Mouse (Mus musculus) bone marrow macrophage, adult 2 months (primary cell): Measurements from ENCODE around the gene Ugt1a10. TPM values are rescaled to one million over a fixed set of nuclear protein-coding genes. Genes with fewer than 3 reads are reported as not detected.
"Not testable (repeated sequence)": the region's sequence is repeated elsewhere in the genome, so short reads cannot be mapped to it uniquely, and the experiment has no call there.

Experiments
- H3K27ac ChIP-seq: 2 replicates; pipeline ENCODE4 v1.5.1; 2012; ENCODE audit warnings: low read depth, low read length; ENCODE audit not compliant: insufficient read depth
- H3K4me1 ChIP-seq: 2 replicates; pipeline ENCODE4 v1.6.1; 2012; ENCODE audit warnings: low read length; ENCODE audit not compliant: control insufficient read depth, insufficient read depth
- H3K4me3 ChIP-seq: 2 replicates; pipeline ENCODE4 v1.5.1; 2012; ENCODE audit warnings: mild to moderate bottlenecking, low read length, moderate library complexity; ENCODE audit not compliant: insufficient read depth
- CTCF ChIP-seq: IDR thresholded peaks from 2 replicates; pipeline ENCODE4 v1.5.1; 2012; ENCODE audit warnings: low read depth, mild to moderate bottlenecking, low read length, moderate library complexity
- POLR2A ChIP-seq: IDR thresholded peaks from 2 replicates; pipeline ENCODE4 v1.6.1; 2012; ENCODE audit warnings: mild to moderate bottlenecking, low read depth, low read length, borderline replicate concordance
- polyA plus RNA-seq: library from polyadenylated mRNA; stranded (reverse); fragments of >200 nt; gene quantifications from 2 replicates; pipeline ENCODE4 v1.2.4, GENCODE M21; 2012; ENCODE audit not compliant: missing spikeins, insufficient read depth, insufficient read length

Ugt1a10 gene
- polyA plus RNA-seq, 1 experiment = not detected

DNA sequence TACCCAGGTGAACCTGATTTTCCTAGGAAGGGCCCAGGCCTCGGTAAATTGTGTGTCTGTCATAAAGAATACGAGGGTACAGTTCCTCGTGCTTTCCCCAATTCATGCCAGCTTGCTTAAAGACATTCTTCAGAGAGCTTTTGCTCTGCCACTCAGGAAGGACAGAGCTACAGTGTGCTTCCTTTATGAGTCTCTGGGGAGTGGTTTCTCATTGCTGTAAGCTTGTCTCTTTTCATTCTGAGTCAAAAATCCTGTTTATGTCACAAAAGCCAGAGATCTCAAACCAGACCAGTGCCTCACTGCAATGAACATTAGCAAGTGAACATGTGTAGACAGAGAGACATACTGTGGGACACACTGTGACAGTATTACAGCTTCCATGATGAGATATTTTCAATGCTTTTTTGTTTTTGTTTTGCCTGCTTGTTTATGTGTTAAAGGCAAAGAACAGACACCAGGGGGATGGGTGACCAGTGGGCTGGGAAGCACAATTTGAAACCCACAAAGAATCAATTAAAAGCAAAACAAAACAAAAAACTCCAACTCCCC lies 78.8 kb downstream of the Ugt1a10 start:
- Histone ChIP-seq H3K4me1 (peaks cover 45% of the 10 kb centered on the region), H3K27ac (peak overlapping the region; percentile 87), H3K4me3 (peak overlapping the region; percentile 32)
- no peak for TF ChIP-seq CTCF
- no peak for TF ChIP-seq POLR2A

DNA sequence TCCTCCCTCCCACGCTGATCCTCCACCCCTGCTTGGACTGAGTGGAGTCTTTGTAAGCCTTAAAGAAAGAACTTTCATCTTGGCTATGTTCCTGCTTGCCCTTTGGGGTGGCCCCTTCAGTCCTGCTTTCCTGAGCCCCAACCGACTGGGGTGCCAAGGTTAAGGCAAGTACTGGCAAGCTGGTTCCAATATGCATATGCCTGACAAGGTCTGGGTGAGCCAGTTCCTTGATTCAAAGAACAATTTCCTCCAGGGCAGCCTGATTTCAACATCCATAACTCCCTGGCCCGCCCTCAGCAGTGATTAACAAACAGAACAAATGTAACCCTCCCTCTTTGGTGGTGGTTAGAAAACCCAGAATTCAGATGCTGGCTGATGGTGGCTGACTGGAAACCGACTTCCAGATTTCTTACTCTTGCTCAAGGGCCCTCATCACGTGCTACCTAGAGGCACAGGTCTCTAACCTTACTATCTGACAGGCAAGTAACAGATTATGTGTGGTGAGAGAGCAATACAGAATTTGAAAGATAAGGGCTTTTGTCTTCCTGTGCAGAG lies 79.3 kb downstream of the Ugt1a10 start, which contains the start of gene Ugt1a6a:
TSS of gene Ugt1a6a (plus strand) at position 353 of the 555 bp plus-strand sequence.
- H3K4me3 ChIP-seq = peak within 1 kb of the TSS; percentile 32
- peak within 1 kb of the TSS; percentile 87 for H3K27ac ChIP-seq
- H3K4me1 ChIP-seq = peaks cover 44% of the 10 kb centered on the region

GRCm38 (mm10) chr1:88135229-88135904 lies 80.2 kb downstream of the Ugt1a10 start:
- H3K4me1 ChIP-seq = peaks cover 39% of the 10 kb centered on the region
- H3K4me3 ChIP-seq = not testable (repeated sequence)
- peak overlapping the region; percentile 27; the same call in 1 of the 2 replicates for H3K27ac ChIP-seq

DNA sequence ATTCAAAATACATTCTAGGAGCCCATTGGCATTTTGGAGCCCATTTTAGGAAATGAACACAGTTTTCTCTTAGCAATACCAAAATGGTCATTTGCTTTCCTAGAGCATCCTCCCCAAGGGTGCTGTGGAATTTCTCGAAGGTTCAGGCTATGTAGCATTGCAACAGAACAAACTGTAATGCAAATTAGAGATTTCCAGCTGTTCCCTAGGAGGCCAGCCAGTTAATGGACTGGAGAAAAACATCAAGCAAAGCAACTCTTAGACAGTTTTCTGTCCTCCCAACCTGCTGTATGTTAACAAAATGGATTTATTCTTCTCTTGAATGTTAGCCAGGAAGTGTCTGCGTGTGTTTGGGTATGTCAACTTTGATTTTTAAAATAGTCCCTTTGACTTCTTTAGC lies 81.5 kb downstream of the Ugt1a10 start:
- no peak overlapping the region for H3K27ac ChIP-seq
- no peak for TF ChIP-seq CTCF
- TF ChIP-seq POLR2A = no peak
- H3K4me1 ChIP-seq = peaks cover 40% of the 10 kb centered on the region
- no peak overlapping the region for H3K4me3 ChIP-seq

DNA sequence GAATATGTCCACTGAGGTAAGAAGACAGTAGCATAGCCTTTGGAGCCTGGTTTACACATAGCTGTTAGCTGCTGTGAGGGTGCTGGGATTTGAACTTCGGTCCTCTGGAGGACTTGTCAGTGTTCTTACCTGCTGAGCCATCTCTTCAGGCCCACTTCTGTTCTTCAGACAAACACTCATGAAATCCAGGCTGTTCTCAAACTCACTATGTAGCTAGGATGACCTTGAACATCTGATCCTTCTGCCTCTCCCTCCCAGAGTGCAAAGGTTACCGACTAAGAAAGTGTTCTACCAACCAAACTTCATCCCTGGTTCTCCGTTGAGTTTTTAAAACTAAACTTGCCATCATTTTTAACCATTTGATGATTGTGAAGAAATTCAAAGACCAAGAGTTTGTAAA lies 82.1 kb downstream of the Ugt1a10 start:
- no peak for TF ChIP-seq POLR2A
- no peak for TF ChIP-seq CTCF
- H3K27ac ChIP-seq = no peak overlapping the region
- H3K4me3 ChIP-seq = no peak overlapping the region
- H3K4me1 ChIP-seq = peaks cover 40% of the 10 kb centered on the region

DNA sequence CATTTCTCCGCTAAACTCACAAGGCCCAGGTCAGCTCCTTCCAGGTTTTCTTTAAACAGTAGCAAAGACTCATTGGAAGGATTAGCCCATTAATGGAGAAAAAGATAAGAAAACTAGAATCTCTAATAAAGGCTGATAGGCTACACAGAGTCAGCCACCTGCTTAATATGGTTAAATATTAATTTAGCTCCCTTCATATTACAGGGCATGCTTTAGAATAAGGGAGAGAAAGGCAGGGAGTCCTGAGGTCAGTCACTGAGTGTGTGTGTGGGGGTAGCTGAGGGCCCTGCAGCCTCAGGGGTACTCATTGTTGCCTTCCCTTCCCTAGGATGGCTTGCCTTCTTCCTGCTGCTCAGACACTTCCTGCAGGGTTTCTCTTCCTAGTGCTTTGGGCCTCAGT lies 83.0 kb downstream of the Ugt1a10 start:
- Histone ChIP-seq H3K4me3 (no peak overlapping the region), H3K4me1 (peaks cover 35% of the 10 kb centered on the region), H3K27ac (no peak overlapping the region)
- TF ChIP-seq POLR2A (no peak), CTCF (no peak)

- H3K4me3 ChIP-seq, H3K27ac ChIP-seq: not testable (repeated sequence)
- peaks cover 23% of the 10 kb centered on the region for H3K4me1 ChIP-seq
These were observed 85.3 kb downstream of the Ugt1a10 start for GRCm38 (mm10) chr1:88140492-88140891.

DNA sequence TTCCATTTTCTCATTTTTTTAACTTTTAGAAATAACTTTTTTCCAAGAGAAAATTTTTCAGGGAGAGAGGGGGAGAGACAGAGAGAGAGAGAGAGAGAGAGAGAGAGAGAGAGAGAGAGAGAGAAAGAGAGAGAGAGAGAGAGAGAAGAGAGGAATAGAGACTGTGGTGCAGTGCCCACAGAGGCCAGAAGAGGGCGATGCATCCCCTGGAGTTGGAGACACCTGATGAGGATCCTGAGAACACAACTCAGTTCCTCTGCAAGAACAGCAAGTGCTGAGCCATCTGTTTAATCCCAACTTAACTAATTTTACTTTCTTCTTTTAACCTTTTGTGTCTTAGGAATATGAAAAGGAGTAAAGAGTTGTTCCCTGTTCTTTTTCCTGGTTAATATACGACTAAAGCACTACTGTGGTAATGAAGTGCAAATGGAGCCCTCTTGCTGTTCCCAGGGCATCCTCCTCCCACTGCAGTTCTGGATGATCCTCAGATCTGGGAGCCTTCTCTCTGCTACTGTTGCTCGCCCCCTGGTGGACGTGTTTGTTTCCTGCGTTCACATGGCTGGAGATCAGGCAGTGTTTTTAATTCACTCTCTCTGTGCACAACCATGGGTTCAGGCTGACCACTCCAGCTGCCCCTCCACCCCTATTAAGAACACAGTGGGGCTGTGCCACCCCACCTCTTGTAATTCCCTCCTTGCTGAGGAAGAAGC lies 88.9 kb downstream of the Ugt1a10 start:
- TF ChIP-seq CTCF = peak; percentile 36
- H3K4me1 ChIP-seq = peaks cover 19% of the 10 kb centered on the region
- H3K27ac ChIP-seq, H3K4me3 ChIP-seq: not testable (repeated sequence)

DNA sequence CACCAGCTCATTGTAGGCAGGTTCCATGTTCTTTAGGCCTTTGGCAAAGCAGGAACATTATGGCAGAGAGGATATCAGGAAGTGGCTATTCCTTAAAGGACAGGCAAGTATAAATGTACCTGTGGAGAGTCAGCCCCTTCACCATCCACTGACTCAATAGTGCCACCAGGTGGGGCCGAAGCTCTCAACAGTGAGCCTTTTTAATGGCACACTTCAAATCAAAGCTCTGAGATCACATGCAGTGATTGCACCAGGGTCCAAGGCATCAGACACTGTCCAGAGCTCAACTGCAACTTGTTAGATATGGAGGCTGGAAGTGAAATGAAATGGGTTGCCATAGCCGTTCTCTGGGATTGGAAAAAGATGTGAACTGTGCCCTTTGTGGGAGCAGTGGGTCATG lies 90.1 kb downstream of the Ugt1a10 start:
- not testable (repeated sequence) for H3K27ac ChIP-seq, H3K4me3 ChIP-seq
- peaks cover 30% of the 10 kb centered on the region for H3K4me1 ChIP-seq

DNA sequence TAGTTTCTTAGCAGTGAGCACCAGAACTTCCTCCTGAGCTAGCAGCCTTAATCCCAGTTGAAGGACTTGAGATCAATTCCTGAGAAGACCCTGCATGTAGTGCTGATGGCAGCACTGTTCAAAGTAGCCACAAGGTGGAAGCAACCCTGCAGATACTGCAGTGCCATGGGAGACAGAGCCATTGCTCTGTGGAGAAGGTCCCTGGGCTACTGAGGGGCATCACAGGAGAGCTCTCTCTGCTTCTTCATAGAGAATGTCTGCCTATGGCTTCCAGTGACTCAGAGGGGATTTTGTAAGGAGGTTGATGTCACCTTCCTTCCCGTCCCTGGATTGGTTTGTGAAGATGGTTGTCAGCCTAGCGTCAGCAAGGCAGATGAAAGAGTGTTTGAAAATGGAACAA lies 94.9 kb downstream of the Ugt1a10 start:
- H3K4me3 ChIP-seq, H3K27ac ChIP-seq: not testable (repeated sequence)
- peaks cover 36% of the 10 kb centered on the region for H3K4me1 ChIP-seq
